Mouse (Mus musculus) layer of hippocampus, adult 9-10 months (tissue): ENCODE results near the gene Lamp3.
"Not testable (repeated sequence)": the region's sequence is repeated elsewhere in the genome, so short reads cannot be mapped to it uniquely, and the experiment has no call there.

Experiments
- DNase-seq: peaks from one replicate; pipeline ENCODE4 v3.0.0; 2022; ENCODE audit warnings: low spot score

Lamp3 gene

GRCm38 (mm10) chr16:19706216-19706615, at the start of gene Lamp3:
Gene Lamp3 (minus strand): TSS chr16:19706375.
- no peak for DNase-seq

DNA sequence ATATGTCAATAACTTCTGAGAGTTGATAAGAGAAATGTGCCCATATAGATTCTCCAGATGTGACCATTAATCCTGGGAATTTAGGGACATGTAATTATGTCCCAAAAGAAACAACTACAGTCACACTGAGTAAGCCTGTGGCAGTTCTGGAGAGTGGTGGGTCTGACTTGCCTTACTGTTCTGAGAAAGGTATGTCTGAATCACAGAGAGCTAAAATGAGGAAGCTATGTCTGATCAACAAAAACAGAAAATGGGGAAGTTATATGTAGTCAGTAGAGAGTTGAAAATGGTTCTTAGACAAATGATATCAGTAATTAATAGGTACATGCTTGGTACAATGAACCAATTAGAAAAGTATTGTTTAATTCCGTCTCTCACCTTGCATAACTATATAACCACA, 26.7 kb upstream of the Lamp3 start:
- DNase-seq, result no peak

GRCm38 (mm10) chr16:19724139-19724538, 18.0 kb upstream of the Lamp3 start:
- DNase-seq, result not testable (repeated sequence)

- DNase-seq, result no peak
Observed at GRCm38 (mm10) chr16:19720959-19721358, 14.8 kb upstream of the Lamp3 start.

DNA sequence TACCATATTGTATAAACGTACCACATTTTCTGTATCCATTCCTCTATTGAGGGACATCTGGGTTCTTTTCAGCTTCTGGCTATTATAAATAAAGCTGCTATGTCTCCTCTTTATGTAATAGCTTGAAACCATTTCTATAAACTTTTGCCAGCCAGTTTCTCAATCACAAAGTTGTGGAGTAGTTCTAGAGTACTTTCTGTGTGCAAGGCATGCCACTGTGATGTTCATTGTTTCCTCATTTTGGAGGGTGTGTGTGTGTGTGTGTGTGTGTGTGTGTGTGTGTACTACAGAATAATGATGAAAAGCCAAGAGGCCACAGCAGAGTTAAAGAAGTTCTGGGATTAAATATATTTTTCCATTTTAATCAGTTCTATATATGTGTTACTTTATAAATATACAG, 1.2 kb upstream of the Lamp3 start:
- no peak for DNase-seq

GRCm38 (mm10) chr16:19699207-19699606, 7.0 kb downstream of the Lamp3 start:
- DNase-seq, result no peak

DNA sequence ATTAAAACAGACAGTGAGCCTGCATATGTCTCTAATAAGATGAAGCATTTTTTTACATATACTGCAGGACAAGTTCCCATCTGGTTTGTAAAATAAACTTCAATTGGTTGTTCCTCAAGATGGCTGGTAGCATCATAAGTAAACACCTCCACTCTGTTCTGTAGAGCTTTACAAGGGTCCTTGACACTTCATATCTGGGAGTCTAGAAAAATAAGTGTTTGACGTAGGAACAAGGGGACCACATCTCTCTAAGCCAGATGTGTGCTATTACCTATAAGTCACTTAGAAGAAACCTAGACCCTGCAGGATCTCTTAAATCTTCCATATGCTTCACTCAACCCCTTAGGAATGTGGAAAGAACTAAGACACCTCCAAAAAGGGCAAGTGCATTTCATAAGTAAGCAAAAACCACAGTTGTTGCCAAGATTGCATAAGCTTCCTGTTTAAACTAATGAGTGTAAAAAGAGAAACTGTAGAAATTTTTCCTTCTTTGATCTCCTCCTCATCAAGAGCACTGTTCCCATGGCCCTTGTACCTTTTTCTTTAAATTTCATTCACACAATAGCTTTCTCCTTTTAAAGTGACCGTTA, 35.3 kb downstream of the Lamp3 start:
- no peak for DNase-seq

DNA sequence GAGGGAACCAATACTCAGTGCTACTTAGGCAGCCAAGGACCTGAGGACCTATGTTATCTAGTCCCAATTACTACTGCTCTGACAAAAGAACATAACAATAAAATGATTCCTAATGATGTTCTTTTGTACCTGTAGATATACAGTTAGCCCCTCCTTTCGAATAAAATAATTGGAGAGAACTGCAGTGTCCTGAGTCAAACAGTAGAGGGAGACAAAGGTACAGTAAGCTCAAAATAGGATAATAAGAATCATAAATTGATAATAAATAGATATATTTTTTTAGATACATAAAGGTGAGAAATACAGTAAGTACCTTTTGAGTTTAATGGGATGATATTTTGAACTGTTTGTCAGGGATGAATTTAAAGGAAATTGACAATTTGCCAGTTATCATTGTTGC, 39.9 kb downstream of the Lamp3 start:
- no peak for DNase-seq

DNA sequence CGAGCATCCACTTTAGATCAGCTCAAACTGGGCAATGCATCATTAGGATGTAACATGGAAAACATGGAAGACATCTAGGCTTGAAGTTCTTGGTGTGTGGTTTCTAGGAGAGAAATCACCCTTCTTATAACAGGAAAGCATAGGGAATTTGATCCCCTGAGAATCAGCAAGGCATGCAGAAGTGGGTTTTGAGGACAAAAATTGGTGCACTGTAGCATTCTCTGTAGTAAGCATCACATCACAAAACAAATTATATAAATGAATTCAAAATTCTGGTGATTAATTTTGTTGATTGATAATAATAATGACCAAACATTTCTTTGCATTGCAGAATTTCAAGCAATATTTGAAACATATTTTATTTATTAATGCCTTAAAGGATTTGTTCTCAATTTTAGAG, 76.4 kb downstream of the Lamp3 start, which contains the start of gene Olfr171:
Olfr171 (minus strand) TSS at position 101 of the 400 bp plus-strand sequence.
- DNase-seq, result no peak

DNA sequence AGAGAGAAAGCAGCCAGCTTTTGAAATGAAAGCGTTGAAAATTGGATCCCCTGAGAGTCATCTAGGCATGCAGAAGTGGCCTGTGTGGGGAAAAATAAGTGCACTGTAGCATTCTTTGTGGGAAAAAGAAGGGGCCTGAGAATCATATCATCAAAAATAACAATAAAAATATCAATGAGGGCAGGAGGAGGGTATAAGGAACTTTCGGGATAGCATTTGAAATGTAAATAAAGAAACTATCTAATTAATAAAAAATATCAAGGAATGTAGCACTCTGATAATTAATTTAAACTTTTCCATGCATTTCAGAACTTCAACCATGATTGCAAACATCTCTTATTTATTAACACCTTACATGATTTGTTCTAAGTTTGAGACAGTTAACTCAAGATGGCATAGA, 94.4 kb downstream of the Lamp3 start, which contains the start of gene Olfr170:
Olfr170 (minus strand) TSS at position 101 of the 400 bp plus-strand sequence.
- not testable (repeated sequence) for DNase-seq
